In the genomic region with DNA sequence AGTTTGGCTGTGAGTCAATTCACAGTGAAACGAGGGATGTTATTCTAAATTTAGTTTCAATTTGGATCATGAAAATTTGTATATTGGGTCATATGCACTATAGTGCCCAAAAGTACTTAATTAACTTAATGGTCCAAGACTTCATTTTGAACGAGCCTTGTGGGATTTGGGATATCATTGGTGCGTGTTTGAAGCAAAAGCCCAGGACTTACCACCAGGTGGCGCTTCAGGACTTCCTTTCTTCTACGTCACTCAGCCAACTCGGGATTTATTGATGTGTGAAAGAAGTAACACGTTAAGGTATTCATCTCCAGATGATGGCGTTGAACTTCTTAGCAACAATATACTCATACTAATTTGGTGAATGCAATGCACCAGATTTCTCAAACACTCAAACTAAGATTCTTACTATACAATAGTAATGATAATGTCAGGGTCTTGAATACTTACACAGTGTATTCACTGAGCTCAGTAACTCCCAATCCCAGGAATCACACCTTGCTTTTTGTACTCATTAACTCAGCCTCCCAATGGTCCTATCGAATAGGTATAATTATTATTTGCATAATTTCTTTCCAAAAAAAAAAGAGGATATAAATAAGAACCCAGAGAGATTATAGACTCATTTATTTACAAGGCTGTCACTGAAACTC, we compare ENCODE assay signal across 8 mouse cellular contexts.
DNase-seq lines count a peak whose midpoint lies in the region.

No protein-coding gene starts in this region.

- peak; percentile 66 for DNase-seq in 416B (ENCODE audit: low read depth)
- peak; percentile 84 for DNase-seq in NIH3T3 (ENCODE audit: low read depth)
- DNase-seq in cerebellum, postnatal 10 days: peak; percentile 93 to 97
- DNase-seq in frontal cortex, postnatal 14 days (ENCODE audit: low spot score in 2 of 2): peak; percentile 61 to 83
- DNase-seq in kidney, postnatal 4 days: peak; percentile 88
- peak; percentile 5 to 18 for DNase-seq in lung, adult 18-20 months
- DNase-seq in ovary, postnatal 36 days (ENCODE audit: low spot score): peak; percentile 54
- DNase-seq in T-cell, adult 2 months (ENCODE audit: low spot score): no peak
